Mouse (Mus musculus) small intestine, adult 2 months (tissue): ENCODE results near the gene Phactr1.

Experiments used
- CTCF ChIP-seq: fragments of 200-500 bp; IDR thresholded peaks from 2 replicates; pipeline ENCODE4 v1.5.1; 2012; ENCODE audit warnings: low read depth, mild to moderate bottlenecking, control low read depth, inconsistent platforms, low read length, moderate library complexity, mixed read lengths; ENCODE audit not compliant: insufficient replicate concordance, insufficient read length; ENCODE audit errors: extremely low read depth
- POLR2A ChIP-seq: fragments of 200-500 bp; IDR thresholded peaks from 2 replicates; pipeline ENCODE4 v1.6.1; 2012; ENCODE audit warnings: low read depth, mild to moderate bottlenecking, control low read depth, inconsistent platforms, low read length, moderate library complexity

- TF ChIP-seq CTCF (no peak), POLR2A (no peak)
These were observed 8.7 kb upstream of the Phactr1 start for GRCm38 (mm10) chr13:42671651-42672290.
